Mouse (Mus musculus): ENCODE data around the gene Osbpl10. TPM values are rescaled to one million over a fixed set of nuclear protein-coding genes. Genes with fewer than 3 reads are reported as not detected.

Gene Osbpl10
- polyA plus RNA-seq, 1 experiment from 2014 or later = 2.3 TPM

GRCm38 (mm10) chr9:115231476-115231875, 253.1 kb downstream of the Osbpl10 start:
- no peak for ATAC-seq (ENCODE audit: insufficient number of reproducible peaks, insufficient read depth, low FRiP score, low TSS enrichment, low read depth)
- Histone ChIP-seq H3K36me3 (peaks cover 4% of the 10 kb centered on the region; the same call in 1 of the 2 replicates), H3K9ac (no peak overlapping the region), H3K4me3 (no peak overlapping the region), H3K4me2 (no peak overlapping the region), H3K4me1 (no peaks in the 10 kb centered on the region), H3K27me3 (no peaks in the 10 kb centered on the region), H3K27ac (no peak overlapping the region), H3K9me3 (no peaks in the 10 kb centered on the region)
- 93% methylated on average over 3 of the region's 3 CpGs for WGBS

DNA sequence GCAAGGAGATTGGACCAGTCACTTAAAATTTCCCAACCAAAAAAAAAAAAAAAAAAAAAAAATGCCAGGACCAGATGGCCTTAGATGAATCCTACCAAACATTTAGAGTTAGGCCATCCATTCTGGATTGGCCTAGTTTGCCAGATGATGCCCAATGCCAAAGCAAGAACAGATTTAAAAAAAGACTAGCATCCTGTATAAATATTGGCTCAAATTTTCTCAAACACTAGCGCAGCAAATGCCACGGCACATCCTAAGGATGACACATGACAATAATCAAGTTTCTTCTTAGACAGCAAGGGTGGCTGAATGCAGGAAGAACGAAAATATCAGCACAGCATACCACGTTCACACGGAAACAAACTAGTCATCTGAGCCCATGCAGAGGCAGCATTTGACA, 255.4 kb downstream of the Osbpl10 start:
- H3K36me3 ChIP-seq = 0 out of 2 replicates have a peak, but pooled peaks cover 3% of the 10 kb centered on the region
- 86% methylated on average over 5 of the region's 5 CpGs for WGBS
- no peak overlapping the region for H3K4me3 ChIP-seq
- H3K4me1 ChIP-seq = no peaks in the 10 kb centered on the region
- no peak for ATAC-seq (ENCODE audit: insufficient number of reproducible peaks, insufficient read depth, low FRiP score, low TSS enrichment, low read depth)
- H3K9me3 ChIP-seq = no peaks in the 10 kb centered on the region
- H3K4me2 ChIP-seq = no peak overlapping the region
- H3K9ac ChIP-seq = no peak overlapping the region
- no peak overlapping the region for H3K27ac ChIP-seq
- H3K27me3 ChIP-seq = no peaks in the 10 kb centered on the region

DNA sequence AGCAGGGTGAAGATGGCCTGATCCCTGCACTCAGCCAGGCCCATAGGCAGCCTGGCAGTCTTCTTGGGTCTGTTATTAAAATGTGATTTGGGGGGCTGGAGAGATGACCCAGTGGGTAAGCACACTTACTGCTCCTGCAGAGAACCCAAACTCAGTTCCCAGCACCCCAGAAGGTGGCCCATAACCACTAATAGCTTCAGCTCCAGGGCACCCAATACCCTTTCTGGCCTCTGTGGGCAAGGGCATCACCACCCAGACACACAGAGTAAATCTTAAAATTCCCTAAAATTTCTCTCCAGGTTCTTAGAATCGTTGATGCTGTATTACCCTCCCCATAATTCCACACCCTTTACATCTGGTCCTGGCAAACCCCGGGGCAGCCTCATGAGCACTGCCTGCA, 256.2 kb downstream of the Osbpl10 start:
- Histone ChIP-seq H3K9ac (no peak overlapping the region), H3K27me3 (no peaks in the 10 kb centered on the region), H3K4me3 (no peak overlapping the region), H3K4me1 (no peaks in the 10 kb centered on the region), H3K36me3 (peaks cover 7% of the 10 kb centered on the region; the same call in 1 of the 2 replicates), H3K4me2 (no peak overlapping the region), H3K9me3 (no peaks in the 10 kb centered on the region), H3K27ac (no peak overlapping the region)
- no peak for ATAC-seq (ENCODE audit: insufficient number of reproducible peaks, insufficient read depth, low FRiP score, low TSS enrichment, low read depth)
- 90% methylated on average over 2 of the region's 2 CpGs for WGBS

- no peak overlapping the region for H3K27ac ChIP-seq
- H3K27me3 ChIP-seq = no peaks in the 10 kb centered on the region
- no peak overlapping the region for H3K4me3 ChIP-seq
- H3K9ac ChIP-seq = no peak overlapping the region
- H3K4me1 ChIP-seq = no peaks in the 10 kb centered on the region
- no peaks in the 10 kb centered on the region for H3K9me3 ChIP-seq
- no peak overlapping the region for H3K4me2 ChIP-seq
- WGBS = 84% methylated on average over 8 of the region's 8 CpGs
- ATAC-seq (ENCODE audit: insufficient number of reproducible peaks, insufficient read depth, low FRiP score, low TSS enrichment, low read depth) = no peak
- H3K36me3 ChIP-seq = peaks cover 24% of the 10 kb centered on the region
Observed at GRCm38 (mm10) chr9:115236352-115236841, 258.0 kb downstream of the Osbpl10 start.

- H3K4me1 ChIP-seq = no peaks in the 10 kb centered on the region
- no peak overlapping the region for H3K4me3 ChIP-seq
- no peak overlapping the region for H3K4me2 ChIP-seq
- no peak overlapping the region for H3K27ac ChIP-seq
- no peaks in the 10 kb centered on the region for H3K9me3 ChIP-seq
- no peak for ATAC-seq (ENCODE audit: insufficient number of reproducible peaks, insufficient read depth, low FRiP score, low TSS enrichment, low read depth)
- H3K36me3 ChIP-seq = peaks cover 39% of the 10 kb centered on the region
- H3K9ac ChIP-seq = no peak overlapping the region
- H3K27me3 ChIP-seq = no peaks in the 10 kb centered on the region
Observed at GRCm38 (mm10) chr9:115237943-115238342, 259.6 kb downstream of the Osbpl10 start.

DNA sequence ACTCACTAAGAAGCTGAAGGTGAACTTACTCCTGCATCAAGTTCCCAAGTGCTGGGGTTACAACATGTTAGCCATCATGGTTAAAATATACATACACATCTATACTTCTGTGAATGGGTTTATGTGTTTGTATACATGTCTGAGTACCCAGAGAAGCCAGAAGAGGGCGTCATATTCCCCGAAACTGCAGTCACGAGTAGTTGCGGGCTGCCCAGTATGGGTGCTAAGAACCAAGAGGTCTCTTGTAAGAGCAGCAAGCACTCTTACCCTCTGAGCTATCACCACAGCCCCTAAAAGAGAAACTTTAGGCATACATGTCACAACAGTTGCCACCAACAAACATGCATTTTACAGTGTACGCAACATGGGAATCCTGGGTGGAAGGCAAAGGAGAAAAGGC, 261.5 kb downstream of the Osbpl10 start:
- Histone ChIP-seq H3K4me3 (no peak overlapping the region), H3K36me3 (peaks cover 58% of the 10 kb centered on the region)

DNA sequence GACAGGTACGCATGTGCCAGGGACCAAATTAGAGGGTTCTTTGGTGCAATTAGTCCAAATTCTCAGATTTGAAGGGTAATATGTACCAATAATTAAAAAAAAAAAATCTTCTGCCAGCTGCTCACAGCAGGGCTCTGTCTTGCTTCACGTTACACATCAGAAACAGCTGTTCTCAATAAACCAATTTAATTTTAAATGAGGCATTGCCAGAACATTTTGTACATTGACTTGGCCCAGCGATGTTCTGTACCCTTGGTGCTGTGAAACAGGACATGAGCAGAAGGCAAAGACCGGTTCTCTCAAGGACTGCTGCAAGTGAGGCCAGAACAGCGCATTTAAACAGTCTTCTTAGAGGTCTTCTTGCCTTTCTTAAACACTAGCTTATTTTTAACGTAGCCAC, 265.3 kb downstream of the Osbpl10 start:
- no peak overlapping the region for H3K27ac ChIP-seq
- no peak for ATAC-seq (ENCODE audit: insufficient number of reproducible peaks, insufficient read depth, low FRiP score, low TSS enrichment, low read depth)
- H3K9me3 ChIP-seq = no peaks in the 10 kb centered on the region
- WGBS = 50% methylated on average over 6 of the region's 6 CpGs
- no peak overlapping the region for H3K4me2 ChIP-seq
- H3K4me3 ChIP-seq = no peak overlapping the region
- peaks cover 90% of the 10 kb centered on the region for H3K36me3 ChIP-seq
- H3K9ac ChIP-seq = no peak overlapping the region
- no peaks in the 10 kb centered on the region for H3K27me3 ChIP-seq
- H3K4me1 ChIP-seq = peaks cover 5% of the 10 kb centered on the region; the same call in 1 of the 2 replicates

More for the DNA sequence above, 261.5 kb downstream of the Osbpl10 start:
- H3K9me3 ChIP-seq = no peaks in the 10 kb centered on the region
- H3K4me1 ChIP-seq = peaks cover 5% of the 10 kb centered on the region; the same call in 1 of the 2 replicates
- ATAC-seq (ENCODE audit: insufficient number of reproducible peaks, insufficient read depth, low FRiP score, low TSS enrichment, low read depth) = no peak
- 96% methylated on average over 5 of the region's 5 CpGs for WGBS
- H3K9ac ChIP-seq = no peak overlapping the region
- H3K4me2 ChIP-seq = no peak overlapping the region
- no peaks in the 10 kb centered on the region for H3K27me3 ChIP-seq
- H3K27ac ChIP-seq = no peak overlapping the region

DNA sequence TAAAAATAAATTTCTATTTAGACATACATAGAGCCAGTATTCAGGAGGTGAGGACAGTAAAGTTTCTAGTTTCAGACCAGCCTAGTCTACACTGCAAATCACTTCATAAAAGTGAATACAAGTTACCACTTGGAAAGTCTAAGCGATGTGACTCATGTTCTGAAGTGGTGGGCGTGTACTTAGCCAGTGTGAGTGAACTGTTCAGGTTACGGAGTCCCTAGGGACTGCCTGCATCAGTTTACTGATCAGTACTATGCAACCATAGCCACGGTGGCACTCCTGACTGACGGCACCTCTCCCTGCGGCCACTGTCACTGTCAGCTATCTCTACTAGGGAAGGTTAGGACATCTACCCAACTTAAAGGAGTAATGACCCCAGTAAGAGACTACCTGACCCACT, 266.7 kb downstream of the Osbpl10 start:
- no peak overlapping the region for H3K27ac ChIP-seq
- peaks cover 5% of the 10 kb centered on the region; the same call in 1 of the 2 replicates for H3K4me1 ChIP-seq
- no peak for ATAC-seq (ENCODE audit: insufficient number of reproducible peaks, insufficient read depth, low FRiP score, low TSS enrichment, low read depth)
- no peak overlapping the region for H3K9ac ChIP-seq
- no peaks in the 10 kb centered on the region for H3K9me3 ChIP-seq
- H3K27me3 ChIP-seq = no peaks in the 10 kb centered on the region
- WGBS = 79% methylated on average over 6 of the region's 6 CpGs
- no peak overlapping the region for H3K4me2 ChIP-seq
- peaks cover 90% of the 10 kb centered on the region for H3K36me3 ChIP-seq
- H3K4me3 ChIP-seq = no peak overlapping the region

DNA sequence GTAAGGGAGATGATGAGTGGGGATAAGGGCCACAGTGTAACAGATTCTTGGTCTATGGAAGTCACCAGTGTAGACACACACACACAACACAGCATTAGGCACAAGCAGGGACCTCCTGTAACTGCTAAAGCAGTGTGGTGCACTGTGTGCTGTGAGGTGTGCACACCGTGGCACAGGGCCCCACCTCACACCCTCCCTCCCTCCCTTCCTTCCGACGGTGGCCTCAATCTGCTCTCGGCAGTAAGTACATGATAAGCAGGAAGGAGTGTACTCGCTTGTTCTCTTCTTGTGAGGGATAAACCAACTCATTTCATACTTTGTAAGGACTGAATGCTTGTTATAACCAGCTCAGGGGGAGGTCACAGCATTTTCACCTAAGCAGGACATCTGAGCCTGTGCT, 270.8 kb downstream of the Osbpl10 start:
- Histone ChIP-seq H3K27ac (no peak overlapping the region), H3K9me3 (no peaks in the 10 kb centered on the region), H3K36me3 (peaks cover 80% of the 10 kb centered on the region), H3K9ac (no peak overlapping the region), H3K27me3 (no peaks in the 10 kb centered on the region), H3K4me2 (no peak overlapping the region), H3K4me1 (peaks cover under 1% of the 10 kb centered on the region; the same call in 1 of the 2 replicates), H3K4me3 (no peak overlapping the region)
- no peak for ATAC-seq (ENCODE audit: insufficient number of reproducible peaks, insufficient read depth, low FRiP score, low TSS enrichment, low read depth)
- 79% methylated on average over 5 of the region's 5 CpGs for WGBS

DNA sequence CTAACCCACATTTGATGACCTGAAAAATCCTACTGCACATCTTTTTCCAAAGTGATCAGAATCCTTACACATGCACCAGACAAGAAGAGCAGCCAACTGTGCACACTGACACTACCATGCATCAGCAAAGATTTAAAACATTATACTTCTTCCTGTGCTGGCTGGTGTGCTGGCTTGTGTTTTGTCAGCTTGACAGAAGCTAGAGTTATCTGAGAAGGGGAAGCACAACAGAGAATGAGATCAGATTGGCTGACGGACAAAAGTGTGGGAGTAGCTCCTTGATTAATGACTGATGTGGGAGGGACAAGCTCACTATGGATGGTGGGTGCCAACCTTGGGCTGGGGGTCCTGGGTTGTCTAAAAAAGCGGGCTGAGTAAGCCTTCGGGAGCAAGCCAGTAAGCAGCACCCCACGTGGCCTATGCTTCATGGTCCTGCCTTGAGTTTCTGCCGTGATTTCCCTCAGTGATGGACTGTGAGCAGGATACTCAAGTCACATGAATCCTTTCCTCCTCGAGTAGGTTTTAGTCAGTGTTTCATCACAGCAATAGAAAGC, 279.4 kb downstream of the Osbpl10 start:
- Histone ChIP-seq H3K9me3 (no peaks in the 10 kb centered on the region), H3K27ac (no peak overlapping the region), H3K9ac (no peak overlapping the region), H3K4me3 (no peak overlapping the region), H3K27me3 (no peaks in the 10 kb centered on the region), H3K36me3 (peaks cover 41% of the 10 kb centered on the region), H3K4me1 (no peaks in the 10 kb centered on the region), H3K4me2 (no peak overlapping the region)
- no peak for ATAC-seq (ENCODE audit: insufficient number of reproducible peaks, insufficient read depth, low FRiP score, low TSS enrichment, low read depth)
- 85% methylated on average over 6 of the region's 6 CpGs for WGBS

GRCm38 (mm10) chr9:115259866-115260265, 281.5 kb downstream of the Osbpl10 start:
- no peak overlapping the region for H3K4me2 ChIP-seq
- H3K4me1 ChIP-seq = no peaks in the 10 kb centered on the region
- H3K36me3 ChIP-seq = peaks cover 35% of the 10 kb centered on the region
- 83% methylated on average over 4 of the region's 4 CpGs for WGBS
- no peaks in the 10 kb centered on the region for H3K9me3 ChIP-seq
- H3K9ac ChIP-seq = no peak overlapping the region
- H3K27me3 ChIP-seq = no peaks in the 10 kb centered on the region
- ATAC-seq (ENCODE audit: insufficient number of reproducible peaks, insufficient read depth, low FRiP score, low TSS enrichment, low read depth) = no peak
- H3K27ac ChIP-seq = no peak overlapping the region
- no peak overlapping the region for H3K4me3 ChIP-seq

DNA sequence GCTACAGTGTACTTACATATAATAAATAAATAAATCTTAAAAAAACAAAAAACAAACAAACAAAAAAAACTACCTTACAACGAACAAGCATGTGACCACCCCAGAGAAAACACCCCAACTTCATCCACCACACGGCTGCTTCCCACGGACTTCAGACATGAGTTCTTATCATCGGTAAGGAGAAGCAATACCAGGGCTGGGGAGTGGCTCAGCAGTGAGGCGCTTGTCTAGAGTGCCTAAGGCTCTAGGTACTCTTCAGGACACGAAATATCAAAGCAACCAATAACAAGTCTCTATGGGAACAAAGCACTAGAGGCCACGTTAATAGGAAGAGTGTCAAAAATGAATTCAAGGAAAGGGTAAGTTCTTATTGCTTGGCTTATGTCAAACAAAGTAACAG, 282.1 kb downstream of the Osbpl10 start:
- H3K4me3 ChIP-seq = no peak overlapping the region
- H3K27me3 ChIP-seq = no peaks in the 10 kb centered on the region
- ATAC-seq (ENCODE audit: insufficient number of reproducible peaks, insufficient read depth, low FRiP score, low TSS enrichment, low read depth) = no peak
- 79% methylated on average over 7 of the region's 7 CpGs for WGBS
- H3K4me1 ChIP-seq = no peaks in the 10 kb centered on the region
- H3K27ac ChIP-seq = no peak overlapping the region
- H3K4me2 ChIP-seq = no peak overlapping the region
- H3K9me3 ChIP-seq = no peaks in the 10 kb centered on the region
- no peak overlapping the region for H3K9ac ChIP-seq
- H3K36me3 ChIP-seq = peaks cover 32% of the 10 kb centered on the region

All from embryonic facial prominence, embryonic 13.5 days (tissue).